Mouse (Mus musculus): ENCODE data around the gene Mllt3. TPM values are rescaled to one million over a fixed set of nuclear protein-coding genes. Genes with fewer than 3 reads are reported as not detected.

The Mllt3 gene
- polyA plus RNA-seq, 1 experiment from 2014 or later: 104 TPM

GRCm38 (mm10) chr4:87844668-87845210 is 188.4 kb downstream of the Mllt3 start:
- H3K4me1 ChIP-seq (ENCODE audit: control insufficient read depth, insufficient read depth, low read length): 0 out of 2 replicates have a peak, but pooled peaks cover 8% of the 10 kb centered on the region
- no peak overlapping the region for H3K4me3 ChIP-seq (replicated peaks; ENCODE audit: low read depth, low read length)
- H3K9me3 ChIP-seq (ENCODE audit: control insufficient read depth, low read length): no peaks in the 10 kb centered on the region
- H3K4me2 ChIP-seq (ENCODE audit: low read length): no peak overlapping the region
- no peak overlapping the region for H3K27ac ChIP-seq (replicated peaks; ENCODE audit: low read depth, low read length)
- DNase-seq (no peak), ATAC-seq (ENCODE audit: low FRiP score, low TSS enrichment) (no peak)
- H3K9ac ChIP-seq (replicated peaks; ENCODE audit: low read length): no peak overlapping the region
- peaks cover 11% of the 10 kb centered on the region for H3K36me3 ChIP-seq (ENCODE audit: control insufficient read depth, insufficient read depth, low read length)
- no peaks in the 10 kb centered on the region for H3K27me3 ChIP-seq (ENCODE audit: control insufficient read depth, insufficient read depth, low read length)
- 72% methylated on average over 6 of the region's 6 CpGs for WGBS

- Histone ChIP-seq H3K36me3 (ENCODE audit: control insufficient read depth, insufficient read depth, low read length) (peaks cover 12% of the 10 kb centered on the region), H3K9me3 (ENCODE audit: control insufficient read depth, low read length) (no peaks in the 10 kb centered on the region), H3K4me1 (ENCODE audit: control insufficient read depth, insufficient read depth, low read length) (0 out of 2 replicates have a peak, but pooled peaks cover 8% of the 10 kb centered on the region), H3K4me3 (replicated peaks; ENCODE audit: low read depth, low read length) (no peak overlapping the region), H3K27me3 (ENCODE audit: control insufficient read depth, insufficient read depth, low read length) (no peaks in the 10 kb centered on the region), H3K27ac (replicated peaks; ENCODE audit: low read depth, low read length) (no peak overlapping the region), H3K4me2 (ENCODE audit: low read length) (no peak overlapping the region), H3K9ac (replicated peaks; ENCODE audit: low read length) (no peak overlapping the region)
- no peak for ATAC-seq (ENCODE audit: low FRiP score, low TSS enrichment)
- DNase-seq: no peak
- 88% methylated on average over 10 of the region's 10 CpGs for WGBS
These were observed 192.8 kb downstream of the Mllt3 start for GRCm38 (mm10) chr4:87840210-87840910.

GRCm38 (mm10) chr4:87838716-87839115 is 194.4 kb downstream of the Mllt3 start:
- H3K4me1 ChIP-seq (ENCODE audit: control insufficient read depth, insufficient read depth, low read length): peaks cover 8% of the 10 kb centered on the region; the same call in 1 of the 2 replicates
- H3K36me3 ChIP-seq (ENCODE audit: control insufficient read depth, insufficient read depth, low read length): peaks cover 12% of the 10 kb centered on the region
- H3K9me3 ChIP-seq (ENCODE audit: control insufficient read depth, low read length): no peaks in the 10 kb centered on the region
- no peak for DNase-seq
- WGBS: 94% methylated on average over 1 of the region's 1 CpGs
- no peak overlapping the region for H3K9ac ChIP-seq (replicated peaks; ENCODE audit: low read length)
- no peak for ATAC-seq (ENCODE audit: low FRiP score, low TSS enrichment)
- no peak overlapping the region for H3K4me2 ChIP-seq (ENCODE audit: low read length)
- H3K4me3 ChIP-seq (replicated peaks; ENCODE audit: low read depth, low read length): no peak overlapping the region
- H3K27ac ChIP-seq (replicated peaks; ENCODE audit: low read depth, low read length): no peak overlapping the region
- H3K27me3 ChIP-seq (ENCODE audit: control insufficient read depth, insufficient read depth, low read length): no peaks in the 10 kb centered on the region

- Histone ChIP-seq H3K9me3 (ENCODE audit: control insufficient read depth, low read length) (no peaks in the 10 kb centered on the region), H3K27ac (replicated peaks; ENCODE audit: low read depth, low read length) (no peak overlapping the region), H3K36me3 (ENCODE audit: control insufficient read depth, insufficient read depth, low read length) (peaks cover 16% of the 10 kb centered on the region), H3K4me3 (replicated peaks; ENCODE audit: low read depth, low read length) (no peak overlapping the region), H3K4me2 (ENCODE audit: low read length) (no peak overlapping the region), H3K27me3 (ENCODE audit: control insufficient read depth, insufficient read depth, low read length) (no peaks in the 10 kb centered on the region), H3K4me1 (ENCODE audit: control insufficient read depth, insufficient read depth, low read length) (peaks cover 8% of the 10 kb centered on the region; the same call in 1 of the 2 replicates), H3K9ac (replicated peaks; ENCODE audit: low read length) (no peak overlapping the region)
- DNase-seq (no peak), ATAC-seq (ENCODE audit: low FRiP score, low TSS enrichment) (no peak)
- 99% methylated on average over 2 of the region's 2 CpGs for WGBS
These were observed 195.4 kb downstream of the Mllt3 start for GRCm38 (mm10) chr4:87837471-87838361.

GRCm38 (mm10) chr4:87836257-87836656 is 196.9 kb downstream of the Mllt3 start:
- Histone ChIP-seq H3K4me3 (replicated peaks; ENCODE audit: low read depth, low read length) (no peak overlapping the region), H3K4me1 (ENCODE audit: control insufficient read depth, insufficient read depth, low read length) (peaks cover 8% of the 10 kb centered on the region; the same call in 1 of the 2 replicates), H3K27ac (replicated peaks; ENCODE audit: low read depth, low read length) (no peak overlapping the region), H3K4me2 (ENCODE audit: low read length) (no peak overlapping the region), H3K27me3 (ENCODE audit: control insufficient read depth, insufficient read depth, low read length) (no peaks in the 10 kb centered on the region), H3K9ac (replicated peaks; ENCODE audit: low read length) (no peak overlapping the region), H3K36me3 (ENCODE audit: control insufficient read depth, insufficient read depth, low read length) (peaks cover 16% of the 10 kb centered on the region), H3K9me3 (ENCODE audit: control insufficient read depth, low read length) (no peaks in the 10 kb centered on the region)
- no peak for ATAC-seq (ENCODE audit: low FRiP score, low TSS enrichment)
- WGBS: 87% methylated on average over 5 of the region's 5 CpGs
- no peak for DNase-seq

- Histone ChIP-seq H3K4me2 (ENCODE audit: low read length) (no peak overlapping the region), H3K4me1 (ENCODE audit: control insufficient read depth, insufficient read depth, low read length) (peaks cover 8% of the 10 kb centered on the region; the same call in 1 of the 2 replicates), H3K27ac (replicated peaks; ENCODE audit: low read depth, low read length) (no peak overlapping the region), H3K9ac (replicated peaks; ENCODE audit: low read length) (no peak overlapping the region), H3K4me3 (replicated peaks; ENCODE audit: low read depth, low read length) (no peak overlapping the region), H3K36me3 (ENCODE audit: control insufficient read depth, insufficient read depth, low read length) (peaks cover 9% of the 10 kb centered on the region), H3K9me3 (ENCODE audit: control insufficient read depth, low read length) (no peaks in the 10 kb centered on the region), H3K27me3 (ENCODE audit: control insufficient read depth, insufficient read depth, low read length) (no peaks in the 10 kb centered on the region)
- DNase-seq: no peak
- ATAC-seq (ENCODE audit: low FRiP score, low TSS enrichment): no peak
- whole genome bisulfite sequencing: 70% methylated on average over 6 of the region's 6 CpGs
These were observed 198.0 kb downstream of the Mllt3 start for GRCm38 (mm10) chr4:87835191-87835590.

GRCm38 (mm10) chr4:87834310-87834709 is 198.9 kb downstream of the Mllt3 start:
- 12% methylated on average over 2 of the region's 2 CpGs for WGBS
- Histone ChIP-seq H3K4me2 (ENCODE audit: low read length) (no peak overlapping the region), H3K4me1 (ENCODE audit: control insufficient read depth, insufficient read depth, low read length) (peaks cover 8% of the 10 kb centered on the region; the same call in 1 of the 2 replicates), H3K9ac (replicated peaks; ENCODE audit: low read length) (no peak overlapping the region), H3K4me3 (replicated peaks; ENCODE audit: low read depth, low read length) (no peak overlapping the region), H3K9me3 (ENCODE audit: control insufficient read depth, low read length) (no peaks in the 10 kb centered on the region), H3K36me3 (ENCODE audit: control insufficient read depth, insufficient read depth, low read length) (peaks cover 3% of the 10 kb centered on the region; the same call in 1 of the 2 replicates), H3K27ac (replicated peaks; ENCODE audit: low read depth, low read length) (peak overlapping the region; percentile 2; the same call in 1 of the 2 replicates), H3K27me3 (ENCODE audit: control insufficient read depth, insufficient read depth, low read length) (no peaks in the 10 kb centered on the region)
- DNase-seq: peak; percentile 25
- no peak; the same call in 1 of the 2 replicates for ATAC-seq (ENCODE audit: low FRiP score, low TSS enrichment)

GRCm38 (mm10) chr4:87830794-87831306 is 202.3 kb downstream of the Mllt3 start:
- H3K9me3 ChIP-seq (ENCODE audit: control insufficient read depth, low read length): no peaks in the 10 kb centered on the region
- no peak for DNase-seq
- no peak overlapping the region for H3K9ac ChIP-seq (replicated peaks; ENCODE audit: low read length)
- H3K27me3 ChIP-seq (ENCODE audit: control insufficient read depth, insufficient read depth, low read length): no peaks in the 10 kb centered on the region
- H3K4me2 ChIP-seq (ENCODE audit: low read length): no peak overlapping the region
- no peak overlapping the region for H3K27ac ChIP-seq (replicated peaks; ENCODE audit: low read depth, low read length)
- no peak overlapping the region for H3K4me3 ChIP-seq (replicated peaks; ENCODE audit: low read depth, low read length)
- 94% methylated on average over 6 of the region's 6 CpGs for WGBS
- peaks cover 8% of the 10 kb centered on the region; the same call in 1 of the 2 replicates for H3K4me1 ChIP-seq (ENCODE audit: control insufficient read depth, insufficient read depth, low read length)
- no peak for ATAC-seq (ENCODE audit: low FRiP score, low TSS enrichment)
- peaks cover 3% of the 10 kb centered on the region; the same call in 1 of the 2 replicates for H3K36me3 ChIP-seq (ENCODE audit: control insufficient read depth, insufficient read depth, low read length)
